Mouse (Mus musculus): Measurements from ENCODE around the gene Cntnap1.

GRCm38 (mm10) chr11:101221306-101221986 is 51.1 kb downstream of the Cntnap1 start:
- TF ChIP-seq EP300 (IDR thresholded peaks at IDR 0.05; ENCODE audit: low read depth) (no peak), CTCF (IDR thresholded peaks at IDR 0.05; ENCODE audit: low read depth) (no peak)

Measured in liver, postnatal 0 days (tissue).